Mouse (Mus musculus) ovary, adult 18-20 months (tissue): Measurements from ENCODE around the gene Tpm3.

ENCODE experiments used
- DNase-seq: peaks from one replicate; pipeline ENCODE4 v3.0.0; 2022; ENCODE audit warnings: low spot score, mixed read lengths

The Tpm3 gene

GRCm38 (mm10) chr3:90083698-90084324 lies 11.4 kb downstream of the Tpm3 start:
- DNase-seq, result peak; percentile 45

- DNase-seq, result no peak
Measured at GRCm38 (mm10) chr3:90084790-90085189, 12.3 kb downstream of the Tpm3 start.

- no peak for DNase-seq
Measured at GRCm38 (mm10) chr3:90085281-90085680, 12.8 kb downstream of the Tpm3 start.

- no peak for DNase-seq
Measured at GRCm38 (mm10) chr3:90086068-90086467, 13.6 kb downstream of the Tpm3 start.

- no peak for DNase-seq
Measured at GRCm38 (mm10) chr3:90088617-90089016, 16.2 kb downstream of the Tpm3 start.

- DNase-seq, result peak; percentile 78
Measured at GRCm38 (mm10) chr3:90090892-90091291, 18.4 kb downstream of the Tpm3 start.

GRCm38 (mm10) chr3:90094453-90094852 lies 22.0 kb downstream of the Tpm3 start:
- DNase-seq, result no peak

GRCm38 (mm10) chr3:90097928-90098327 lies 25.5 kb downstream of the Tpm3 start:
- DNase-seq, result no peak

GRCm38 (mm10) chr3:90101010-90101409 lies 28.6 kb downstream of the Tpm3 start:
- DNase-seq, result no peak

GRCm38 (mm10) chr3:90101673-90102072 lies 29.2 kb downstream of the Tpm3 start:
- DNase-seq, result no peak

GRCm38 (mm10) chr3:90102239-90102638 lies 29.8 kb downstream of the Tpm3 start:
- no peak for DNase-seq

- no peak for DNase-seq
Measured at GRCm38 (mm10) chr3:90103176-90103575, 30.7 kb downstream of the Tpm3 start.

GRCm38 (mm10) chr3:90103938-90104337 lies 31.5 kb downstream of the Tpm3 start, which contains the start of gene Nup210l:
Nup210l (plus strand) TSS chr3:90104132.
- DNase-seq, result no peak

GRCm38 (mm10) chr3:90111706-90112105 lies 39.3 kb downstream of the Tpm3 start:
- DNase-seq, result no peak

- no peak for DNase-seq
Measured at GRCm38 (mm10) chr3:90114342-90114741, 41.9 kb downstream of the Tpm3 start.

GRCm38 (mm10) chr3:90115526-90115925 lies 43.1 kb downstream of the Tpm3 start:
- peak; percentile 26 for DNase-seq

- peak; percentile 54 for DNase-seq
Measured at GRCm38 (mm10) chr3:90118132-90118790, 45.8 kb downstream of the Tpm3 start.

- DNase-seq, result peak; percentile 42
Measured at GRCm38 (mm10) chr3:90122036-90122435, 49.6 kb downstream of the Tpm3 start.

- DNase-seq, result no peak
Measured at GRCm38 (mm10) chr3:90125710-90126109, 53.3 kb downstream of the Tpm3 start.

- DNase-seq, result no peak
Measured at GRCm38 (mm10) chr3:90127881-90128280, 55.4 kb downstream of the Tpm3 start.

- DNase-seq, result no peak
Measured at GRCm38 (mm10) chr3:90132745-90133144, 60.3 kb downstream of the Tpm3 start.

GRCm38 (mm10) chr3:90133331-90133730 lies 60.9 kb downstream of the Tpm3 start:
- DNase-seq, result no peak

GRCm38 (mm10) chr3:90134483-90134882 lies 62.0 kb downstream of the Tpm3 start:
- peak; percentile 52 for DNase-seq

- no peak for DNase-seq
Measured at GRCm38 (mm10) chr3:90134993-90135392, 62.5 kb downstream of the Tpm3 start.
